Mouse (Mus musculus): ENCODE measurements around the gene Rab11fip5. TPM values are rescaled to one million over a fixed set of nuclear protein-coding genes. Genes with fewer than 3 reads are reported as not detected.

The Rab11fip5 gene
- total RNA-seq, 2 experiments from 2014 or later: 67.8 to 76.6 TPM

DNA sequence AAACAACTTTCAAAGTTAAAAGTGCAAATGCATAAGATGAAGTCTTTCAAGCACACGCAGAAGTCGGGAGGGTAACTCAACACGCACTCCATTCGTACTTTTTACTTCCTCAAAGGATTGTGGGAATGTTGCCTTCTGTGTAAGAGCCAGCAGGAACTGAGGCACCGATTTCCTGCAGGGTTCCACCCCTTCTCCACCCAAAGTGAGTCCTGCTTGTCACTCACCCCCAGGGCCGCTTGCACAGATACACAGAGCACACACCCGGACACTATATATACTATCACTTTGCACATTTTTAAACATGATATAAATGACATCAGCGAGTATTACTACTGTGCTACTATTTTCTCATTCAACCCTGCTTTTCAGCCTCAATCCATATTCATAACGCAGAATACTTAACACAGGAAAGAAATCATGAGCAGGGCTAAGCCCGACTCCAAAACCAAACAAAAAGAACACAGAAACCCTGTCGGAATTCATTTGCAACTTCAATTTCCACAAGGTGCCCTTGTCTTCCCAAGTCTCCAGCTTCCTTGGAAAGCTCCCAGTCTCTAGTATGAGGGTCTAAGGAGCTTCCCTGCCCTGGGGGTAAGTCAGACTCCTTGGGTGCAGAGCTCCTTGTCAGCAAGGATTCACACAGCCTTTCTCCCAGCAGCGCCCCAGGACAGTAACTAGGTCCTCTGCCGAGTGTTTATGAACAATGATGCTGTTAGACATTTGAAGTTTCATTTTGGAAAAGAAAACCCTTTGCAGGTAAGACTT lies 88.0 kb downstream of the Rab11fip5 start:
- intact Hi-C loops (cut with DNase I): no loop called here
- no peak for DNase-seq (ENCODE audit: low spot score in 2 of 2)

Small RNA genes within 50 kb of the gene (microRNA-seq; reads per million reads assigned to microRNA genes)
- not detected for gene Mir705

Other genes starting within 250 kb of the Rab11fip5 start
- 10 to 100 TPM; 38.4 to 48.6 TPM for gene Spr, start 236.9 kb downstream of the Rab11fip5 start, total RNA-seq (2021)
- gene Emx1, start 187.2 kb downstream of the Rab11fip5 start, total RNA-seq (2021): 10 to 100 TPM; 34.2 to 45.2 TPM
- gene Sfxn5, start 41.2 kb downstream of the Rab11fip5 start, total RNA-seq (2021): 100 to 1,000 TPM; 172 to 183 TPM
- gene Noto, start 49.3 kb upstream of the Rab11fip5 start, total RNA-seq (2021): not detected
- 10 to 100 TPM; 40.1 to 43.8 TPM for gene Smyd5, start 57.4 kb upstream of the Rab11fip5 start, total RNA-seq (2021)
- gene Cct7, start 76.9 kb upstream of the Rab11fip5 start, total RNA-seq (2021): 100 to 1,000 TPM; 203 to 224 TPM
- gene Pradc1, start 77.3 kb upstream of the Rab11fip5 start, total RNA-seq (2021): 10 to 100 TPM; 24.6 to 31.4 TPM
- gene Fbxo41, start 128.4 kb upstream of the Rab11fip5 start, total RNA-seq (2021): 100 to 1,000 TPM; 106 to 110 TPM
- gene Egr4, start 139.0 kb upstream of the Rab11fip5 start, total RNA-seq (2021): 10 to 100 TPM; 37.5 to 60.8 TPM
- gene Alms1, start 212.9 kb upstream of the Rab11fip5 start, total RNA-seq (2021): 10 to 100 TPM in 1 of 2 experiments, 1 to 10 TPM in 1; 6.7 to 11.0 TPM